Mouse (Mus musculus) heart, postnatal 36 days (tissue): ENCODE measurements at regions not wholly inside any gene's neighbourhood (a gene's known extent, or its start where the extent isn't known, plus 50 kb on each side); places are given as distances from the start of the nearest gene placed in this dataset.
"Not testable (repeated sequence)": the region's sequence is repeated elsewhere in the genome, so short reads cannot be mapped to it uniquely, and the experiment has no call there.

ENCODE experiments used
- DNase-seq, 2 experiments: peaks; one replicate each; pipeline ENCODE4 v3.0.0; 2021 to 2022
- intact Hi-C: fragments of 180-260 bp; cut with DNase I; formaldehyde crosslinking; loops from one replicate; pipeline ENCODE4 v1.15.1; 2025

DNA sequence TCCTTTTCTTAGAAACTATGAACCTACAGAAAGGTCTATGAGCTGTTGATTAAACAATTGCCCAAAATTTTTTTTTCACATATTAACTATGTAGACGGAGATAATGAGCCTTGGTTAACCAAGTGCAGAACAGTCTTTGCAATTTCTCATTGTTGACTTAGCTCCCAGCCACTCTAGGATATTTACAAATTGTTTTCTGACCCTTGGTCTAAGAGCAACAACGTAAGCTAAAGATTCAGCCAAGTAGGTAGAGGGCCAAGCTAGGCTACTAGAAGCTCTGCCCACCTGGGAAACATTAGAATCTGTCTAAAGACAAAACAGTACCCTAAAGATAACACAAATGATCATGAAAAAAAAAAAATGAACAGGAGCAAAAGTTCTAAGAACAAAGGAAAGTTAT, 67.5 kb upstream of the Map9 start:
- DNase-seq, result no peak
- intact Hi-C loops, result no loop called here

DNA sequence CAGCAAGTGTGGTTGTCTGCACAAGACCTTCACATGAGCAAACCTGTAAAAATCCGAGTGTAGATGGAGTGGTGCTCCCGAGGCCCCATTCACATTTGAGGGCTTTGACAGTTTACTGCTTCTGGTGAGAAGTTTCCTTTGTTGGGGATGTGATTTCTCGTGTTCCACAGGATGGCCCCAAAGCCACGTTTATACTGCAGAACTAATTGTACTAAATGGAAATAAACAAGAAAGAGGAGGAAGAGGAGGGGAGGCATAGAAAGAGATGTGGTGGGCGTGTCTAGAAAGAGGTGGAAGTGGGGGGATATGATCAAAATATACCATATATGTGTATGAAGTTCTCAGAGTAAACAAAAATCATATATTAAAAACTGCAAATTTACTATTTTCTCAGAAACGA, 68.8 kb upstream of the Map9 start:
- no peak for DNase-seq
- intact Hi-C loops, result no loop called here

DNA sequence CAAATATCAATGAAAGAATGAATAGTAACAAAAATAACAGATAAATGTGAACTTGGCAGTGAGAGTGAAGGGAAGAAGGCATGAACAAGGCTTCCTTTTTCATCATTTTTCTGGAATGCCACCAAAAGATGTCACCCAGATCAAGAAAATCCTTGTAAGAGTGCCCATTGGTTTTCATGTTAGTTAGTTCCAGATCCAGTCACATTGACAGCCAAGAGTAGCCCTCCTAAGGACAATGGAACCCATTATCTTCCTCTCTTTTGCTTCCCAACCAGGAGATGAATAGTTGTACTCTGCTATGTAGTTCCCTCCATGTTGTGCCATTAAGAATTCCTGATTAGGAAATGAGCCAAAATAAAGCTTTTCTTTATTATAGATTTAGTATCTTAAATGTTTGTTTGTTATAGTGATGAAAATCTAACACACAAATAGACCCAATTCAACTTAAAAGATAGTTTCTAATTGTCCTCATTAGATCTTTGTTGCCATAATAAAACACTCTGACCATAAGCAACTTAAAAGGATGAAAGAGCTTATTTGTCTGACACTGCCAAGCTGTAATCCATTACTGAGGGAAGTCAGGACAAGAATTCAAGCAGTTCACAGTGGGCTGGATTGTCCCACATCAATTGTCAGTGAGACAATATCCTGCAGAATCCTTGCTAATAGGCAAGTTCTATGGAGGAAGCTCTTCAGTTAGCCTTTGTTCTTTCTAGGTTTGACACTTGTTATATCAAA, 80.7 kb upstream of the Map9 start:
- intact Hi-C loops, result no loop called here
- no peak for DNase-seq

DNA sequence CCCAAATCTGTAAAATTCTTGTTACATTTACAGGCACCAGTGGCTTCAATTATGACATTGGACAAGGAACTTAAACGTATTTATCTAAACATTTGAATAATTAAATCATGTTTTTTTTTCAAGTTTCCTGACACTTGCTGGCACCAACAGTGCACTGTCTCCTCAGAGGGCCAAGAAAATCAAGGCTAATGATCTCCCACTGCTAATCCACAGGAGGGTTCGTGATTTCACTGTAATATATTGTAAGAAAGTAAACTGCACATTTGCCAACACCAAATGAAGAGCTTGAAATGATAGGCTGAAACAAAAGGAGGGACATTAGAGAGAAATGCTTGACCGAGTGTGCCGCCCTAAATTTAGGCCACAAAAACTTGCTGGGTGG, 82.0 kb upstream of the Map9 start:
- intact Hi-C loops, result no loop called here
- no peak for DNase-seq

DNA sequence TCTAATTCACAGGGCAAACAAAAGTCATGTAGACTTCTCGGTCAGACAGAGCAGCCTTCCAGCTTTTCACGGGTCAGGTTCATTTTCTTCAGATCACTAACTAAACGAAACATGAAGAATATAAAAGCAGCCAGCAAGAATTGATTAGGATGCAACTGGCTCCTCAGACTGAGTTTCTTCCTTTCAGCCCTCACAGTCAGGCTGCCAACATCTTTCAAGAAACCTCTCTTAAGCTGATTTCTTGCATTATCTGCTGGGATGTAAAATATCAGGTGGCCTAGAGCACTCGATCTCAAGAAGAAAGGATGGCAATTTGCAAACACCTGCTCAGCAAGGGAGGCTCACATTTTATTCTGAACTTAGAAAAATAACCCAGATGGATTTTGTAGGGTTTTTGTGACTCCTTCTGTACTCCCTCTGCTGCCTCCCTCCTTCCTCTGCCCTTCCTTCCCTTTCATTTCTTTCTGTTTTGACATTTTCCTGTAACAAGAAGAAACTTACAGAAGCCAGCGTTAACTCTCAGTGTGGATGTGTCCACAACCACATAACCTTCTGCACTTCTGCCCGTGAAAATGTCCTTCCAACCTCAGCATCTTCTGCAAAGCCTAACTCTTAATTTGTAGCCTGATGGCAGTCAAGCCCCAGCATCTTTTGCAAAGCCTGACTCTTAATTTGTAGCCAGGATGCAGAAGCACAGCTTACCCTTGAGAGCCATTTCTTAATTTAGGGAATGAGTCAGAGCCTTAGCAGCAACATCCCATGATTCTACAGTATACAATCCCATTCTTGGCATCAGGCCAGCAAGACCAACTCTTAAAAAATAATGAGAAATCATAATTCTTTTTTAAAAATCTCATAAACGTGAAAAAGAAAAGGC, 82.7 kb upstream of the Map9 start:
- DNase-seq, result peak; percentile 14 to 15
- intact Hi-C loops, result no loop called here

DNA sequence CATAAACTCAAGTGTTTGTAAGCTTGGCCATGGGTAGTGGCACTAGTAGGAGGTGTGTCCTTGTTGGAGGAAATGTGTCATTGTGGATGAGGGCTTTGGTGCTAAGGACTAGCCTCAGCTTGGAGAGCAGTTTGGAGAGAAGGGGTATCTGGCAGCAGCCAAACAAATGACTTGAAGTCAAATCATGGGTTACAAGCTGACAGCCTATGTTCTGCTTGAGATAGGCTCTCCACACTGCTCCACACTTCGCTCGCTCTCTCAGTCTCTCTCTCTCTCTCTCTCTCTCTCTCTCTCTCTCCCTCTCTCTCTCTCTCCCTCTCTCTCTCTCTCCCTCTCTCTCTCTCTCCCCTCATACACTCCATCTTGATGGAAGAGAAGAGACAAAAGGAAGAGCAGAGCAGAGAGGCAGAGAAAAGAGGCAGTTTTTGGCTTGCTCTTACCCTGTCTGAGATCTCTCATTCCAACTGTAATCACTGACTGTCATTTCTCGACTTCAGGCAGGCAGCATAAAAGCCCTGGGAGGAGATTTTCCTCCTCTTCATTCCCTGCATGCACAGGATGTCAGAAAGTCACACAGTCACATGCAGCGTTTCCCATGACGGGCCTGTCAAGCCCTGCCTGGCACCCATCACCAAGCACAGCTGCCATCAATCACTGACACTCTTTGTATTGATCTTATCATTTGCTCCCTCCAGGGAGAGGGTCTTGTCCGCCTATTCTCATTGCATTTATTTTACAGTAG, 83.5 kb upstream of the Map9 start:
- no peak for DNase-seq
- intact Hi-C loops, result no loop called here

DNA sequence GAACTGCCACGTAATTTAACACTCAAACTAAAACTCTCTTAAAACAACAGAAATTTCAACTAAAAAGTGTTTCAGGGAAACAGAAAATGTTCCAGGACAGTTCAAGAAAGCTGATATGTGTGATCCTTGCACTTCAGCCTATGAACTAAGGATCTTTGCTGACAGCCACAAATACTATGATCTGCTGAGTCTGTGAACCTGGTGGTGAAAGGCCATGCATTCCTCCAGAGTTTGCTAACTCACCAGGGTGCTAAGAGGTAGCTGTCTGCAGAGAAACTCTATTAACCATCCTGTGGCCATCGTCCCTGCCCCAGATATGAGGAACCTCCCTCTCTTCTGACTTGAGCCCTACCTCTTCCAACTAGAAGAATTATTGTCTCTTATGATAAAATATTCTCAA, 84.3 kb upstream of the Map9 start:
- intact Hi-C loops, DNase-seq: not testable (repeated sequence)

DNA sequence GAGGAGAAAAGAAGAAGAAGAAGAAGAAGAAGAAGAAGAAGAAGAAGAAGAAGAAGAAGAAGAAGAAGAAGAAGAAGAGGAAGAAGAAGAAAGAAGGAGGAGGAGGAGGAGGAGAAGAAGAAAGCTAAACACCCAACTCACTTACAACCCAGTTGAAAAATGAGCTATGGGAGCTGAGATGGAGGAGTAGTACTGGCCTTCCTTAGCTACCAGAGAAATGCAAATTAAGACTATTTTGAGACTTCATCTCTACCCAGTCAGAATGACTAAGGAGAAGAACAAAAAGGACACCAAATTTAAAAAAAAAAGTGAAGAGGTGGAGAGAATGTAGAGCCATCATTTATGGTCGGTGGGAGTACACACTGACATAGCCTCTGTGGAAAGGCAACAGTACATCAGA, 85.9 kb upstream of the Map9 start:
- intact Hi-C loops, result no loop called here
- DNase-seq, result no peak

DNA sequence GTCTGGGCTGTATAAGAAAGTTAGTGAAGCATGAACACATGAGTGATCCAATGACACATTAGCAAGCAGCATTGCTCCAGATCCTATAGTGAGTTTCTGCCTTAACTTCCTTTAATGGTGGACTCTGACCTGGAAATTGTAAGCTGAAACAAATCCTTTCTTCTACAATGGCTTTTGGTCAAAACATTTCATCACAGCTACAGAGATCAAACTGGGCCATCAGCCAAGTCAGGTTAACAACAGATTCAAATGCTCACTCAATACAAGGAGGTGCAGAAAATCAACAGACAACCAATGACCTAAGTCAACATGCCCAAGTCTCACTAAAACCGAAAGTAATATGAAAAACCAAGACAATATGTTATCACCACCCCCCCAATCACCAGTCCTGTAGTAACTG, 91.9 kb upstream of the Map9 start:
- intact Hi-C loops, result no loop called here
- no peak for DNase-seq

DNA sequence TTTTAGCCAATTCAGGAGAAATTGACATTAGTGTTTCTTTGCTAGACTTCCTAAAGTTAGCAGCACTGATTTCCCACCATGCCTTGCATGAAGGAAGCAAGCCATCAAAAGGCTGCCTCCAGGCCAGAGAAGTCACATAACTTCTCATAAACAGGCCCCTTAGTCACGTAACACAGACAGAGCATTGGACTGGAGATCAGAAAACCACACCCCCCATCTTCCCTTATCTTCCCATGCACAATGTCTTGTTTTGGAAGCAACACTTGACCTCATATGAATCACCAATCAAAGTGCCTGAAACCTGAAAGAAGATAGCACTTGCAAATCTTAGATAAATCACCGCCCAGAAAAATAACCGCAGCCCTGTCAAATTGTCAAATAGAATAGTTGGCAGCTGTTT, 95.9 kb upstream of the Map9 start:
- no peak for DNase-seq
- intact Hi-C loops, result no loop called here

DNA sequence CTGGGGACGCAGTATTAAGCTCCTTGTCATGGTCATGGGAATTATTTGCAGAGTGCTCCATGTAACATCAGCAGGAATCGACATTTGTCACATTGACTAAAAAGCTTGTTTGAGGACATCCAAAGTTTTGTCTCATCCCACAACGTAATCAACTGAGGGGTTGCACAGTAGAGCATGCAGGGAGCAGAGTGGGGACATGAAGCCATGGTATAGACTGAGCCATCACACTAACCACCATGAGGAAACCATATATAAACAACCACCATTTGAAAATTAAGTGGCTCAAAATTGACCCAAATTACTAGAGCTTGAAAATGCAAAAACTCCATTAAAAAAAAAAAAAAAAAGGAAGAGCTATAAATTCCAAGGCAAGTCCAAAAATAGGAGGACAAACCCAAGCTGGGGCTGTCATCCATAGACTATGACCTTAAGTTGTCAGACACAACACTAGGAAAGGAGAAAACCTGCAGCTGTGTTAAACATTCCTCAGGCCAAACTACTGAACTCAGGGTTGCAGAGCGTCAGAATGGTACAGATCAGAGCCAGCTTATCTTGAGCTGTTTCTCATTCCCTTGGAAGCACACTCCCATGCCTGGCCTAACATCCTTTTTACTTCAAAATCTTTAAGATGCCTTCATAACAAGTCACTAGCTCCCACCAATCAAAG, 97.7 kb upstream of the Map9 start:
- intact Hi-C loops, result no loop called here
- DNase-seq, result no peak

DNA sequence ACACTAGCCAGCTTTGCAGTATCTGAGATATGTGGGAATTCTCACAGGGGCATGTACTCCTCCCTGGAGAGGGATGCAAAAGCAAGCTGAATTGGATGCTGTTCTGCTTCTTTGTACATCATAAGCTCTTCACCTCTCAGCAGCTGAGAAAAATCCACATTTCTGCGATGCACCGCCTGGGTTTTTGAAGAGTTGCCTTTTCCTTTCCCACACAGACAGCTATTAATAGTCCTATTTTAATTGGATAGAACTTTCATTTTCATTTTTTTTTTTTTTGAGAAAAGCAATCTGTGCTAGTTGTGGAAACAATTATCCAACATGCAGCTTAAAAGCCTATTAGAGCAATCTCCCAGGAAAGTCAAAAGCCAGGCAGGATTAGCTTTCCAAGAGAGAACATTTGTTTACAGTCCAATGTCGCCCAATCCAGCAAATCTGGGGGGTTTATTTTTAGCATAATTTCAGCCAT, 105.2 kb upstream of the Gucy1a1 start:
- peak; percentile 14 to 34 for DNase-seq
- intact Hi-C loops, result no loop called here

DNA sequence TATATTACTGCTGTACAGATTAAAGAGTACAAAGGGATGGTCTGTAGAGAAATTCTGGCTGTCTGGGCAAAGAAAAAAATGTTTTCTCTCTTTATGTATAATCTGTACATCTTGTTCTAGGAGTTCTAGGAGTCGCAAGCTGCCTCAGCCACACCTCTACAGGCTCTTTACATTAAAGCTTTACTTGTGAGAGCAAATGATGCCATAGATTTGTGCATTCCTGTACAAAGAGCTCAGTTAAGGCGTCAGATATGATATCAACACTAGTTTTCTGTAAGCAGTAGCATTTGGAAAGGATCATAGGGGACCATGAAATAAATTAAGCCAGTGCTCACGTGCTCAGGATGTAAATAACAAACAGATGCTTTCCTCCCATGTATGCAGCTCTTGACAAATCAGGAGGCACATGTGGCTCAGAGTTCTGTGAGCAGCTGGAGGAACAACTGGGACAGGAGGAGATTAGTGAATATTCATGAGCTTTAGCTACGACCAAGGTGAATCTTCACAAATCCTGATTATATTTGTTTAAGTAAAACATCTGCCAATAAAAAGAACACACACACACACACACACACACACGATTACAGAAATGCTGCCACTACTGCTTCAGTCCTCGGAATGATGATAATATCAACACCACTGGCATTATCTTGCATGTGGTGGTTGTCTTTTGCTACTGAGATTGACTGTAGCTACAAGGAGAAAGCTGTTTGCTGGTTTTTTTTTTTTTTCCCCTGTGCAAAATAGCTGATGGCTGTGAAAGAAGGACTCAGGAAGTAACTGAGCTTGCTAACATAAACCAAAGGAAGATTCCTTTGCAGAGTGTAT, 104.6 kb upstream of the Gucy1a1 start:
- no peak for DNase-seq
- intact Hi-C loops, result no loop called here

DNA sequence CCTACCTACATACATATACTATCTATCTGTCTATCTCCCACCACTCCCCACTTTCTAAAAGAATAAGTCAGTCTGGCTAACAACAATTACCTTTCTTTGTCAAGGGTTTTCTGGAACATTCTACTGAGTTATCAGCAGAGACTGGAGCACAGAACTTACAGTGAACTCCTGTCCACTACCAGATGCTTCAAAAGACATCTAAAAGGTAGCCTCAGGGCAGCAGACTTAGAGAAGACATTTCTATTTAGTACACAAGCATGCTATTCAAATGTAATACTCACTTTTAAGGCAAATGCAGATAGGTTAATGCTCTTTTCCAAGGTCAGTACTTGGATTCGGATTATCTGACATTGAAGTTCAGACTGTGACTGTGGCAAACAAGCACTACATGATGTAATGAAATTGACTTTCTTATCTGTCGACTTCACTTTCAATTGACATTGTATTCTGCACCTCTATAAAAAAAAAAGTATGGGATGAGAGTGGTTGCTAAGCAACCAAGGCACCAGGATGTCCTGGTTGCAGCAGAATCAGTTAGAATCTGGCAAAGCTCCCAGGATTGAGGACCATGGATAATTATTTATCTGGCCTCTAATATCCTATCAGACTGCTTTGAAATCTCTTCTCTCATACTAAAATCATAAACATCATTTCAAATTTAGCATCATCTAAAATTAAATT, 90.9 kb upstream of the Gucy1a1 start:
- intact Hi-C loops, result no loop called here
- DNase-seq, result no peak

DNA sequence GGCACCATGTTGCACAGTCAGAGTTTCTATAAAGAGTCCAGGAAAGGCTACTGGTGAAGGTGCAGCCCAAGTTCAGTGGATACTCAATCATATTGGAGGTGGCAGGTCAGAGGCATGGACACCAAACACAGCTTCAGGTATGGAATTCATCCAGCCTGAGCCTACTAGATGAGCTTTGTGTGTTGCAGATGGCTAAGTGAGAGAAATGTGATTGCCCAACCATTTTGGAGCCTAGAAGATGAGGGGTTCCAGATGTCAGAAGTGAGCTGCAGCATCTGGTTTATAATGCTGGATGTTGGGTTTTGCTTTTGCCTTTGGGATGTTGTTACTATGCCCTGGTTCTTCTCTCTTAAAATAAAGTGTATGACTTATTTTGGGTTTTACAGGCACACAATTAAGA, 88.7 kb upstream of the Gucy1a1 start:
- intact Hi-C loops, result no loop called here
- peak; percentile 6 to 44 for DNase-seq

DNA sequence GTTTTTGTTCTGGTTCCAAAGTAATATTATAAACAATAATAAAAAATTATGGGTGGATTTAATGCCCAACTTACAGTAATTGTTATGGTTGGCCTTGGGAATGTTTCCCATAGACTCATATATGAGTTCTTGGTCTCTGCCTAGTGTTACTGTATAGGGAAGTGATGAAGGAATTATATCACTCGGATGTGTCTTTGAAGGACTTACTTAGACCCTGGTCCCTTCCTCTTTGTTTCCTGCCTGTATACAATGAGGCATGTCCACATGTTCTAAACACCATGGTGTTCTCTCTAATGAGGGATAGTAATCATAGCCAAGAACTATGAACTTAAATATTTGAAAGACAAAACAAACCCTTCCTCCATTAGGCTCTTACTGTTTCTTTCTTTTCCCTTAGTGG, 77.8 kb upstream of the Gucy1a1 start:
- intact Hi-C loops, result no loop called here
- no peak for DNase-seq

DNA sequence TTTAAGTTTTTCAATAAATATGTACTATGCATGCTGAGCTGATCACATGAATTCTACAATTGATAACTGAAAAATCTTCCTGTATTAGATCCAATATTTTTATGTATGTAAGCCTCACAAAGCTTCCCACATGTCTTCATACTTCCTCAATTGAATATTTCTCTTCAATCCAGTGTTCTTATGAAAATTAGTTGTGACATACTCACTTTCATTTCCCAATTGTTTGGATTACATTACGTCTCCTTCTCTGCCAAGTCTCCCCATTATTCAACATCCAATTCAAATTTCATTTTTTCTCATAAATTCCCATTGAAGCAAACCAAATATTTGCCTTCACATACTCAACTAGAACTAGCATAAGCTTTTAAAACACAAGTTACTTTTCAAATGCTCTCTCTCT, 76.3 kb upstream of the Gucy1a1 start:
- intact Hi-C loops, result no loop called here
- no peak for DNase-seq

DNA sequence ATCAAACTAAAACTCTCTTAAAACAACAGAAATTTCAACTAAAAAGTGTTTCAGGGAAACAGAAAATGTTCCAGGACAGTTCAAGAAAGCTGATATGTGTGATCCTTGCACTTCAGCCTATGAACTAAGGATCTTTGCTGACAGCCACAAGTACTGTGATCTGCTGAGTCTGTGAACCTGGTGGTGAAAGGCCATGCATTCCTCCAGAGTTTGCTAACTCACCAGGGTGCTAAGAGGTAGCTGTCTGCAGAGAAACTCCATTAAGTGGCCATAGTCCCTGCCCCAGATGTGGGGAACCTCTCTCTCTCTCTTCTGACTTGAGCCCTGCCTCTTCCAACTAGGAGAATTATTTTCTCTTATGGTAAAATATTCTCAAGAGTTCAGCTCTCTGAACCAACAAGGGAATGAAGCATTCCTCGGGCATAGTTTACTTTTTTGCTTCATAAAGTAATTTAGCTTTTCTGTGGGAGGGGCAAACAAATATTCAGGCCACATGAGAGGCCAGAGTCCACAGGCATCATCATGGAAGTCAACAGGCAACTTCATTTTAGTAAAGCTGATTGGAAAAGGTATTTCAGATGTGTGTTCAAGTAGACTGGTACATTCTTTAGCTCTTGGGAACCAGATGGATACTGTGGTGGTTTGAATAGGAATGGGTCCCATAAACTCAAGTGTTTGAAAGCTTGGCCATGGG, 73.8 kb upstream of the Gucy1a1 start:
- intact Hi-C loops, DNase-seq: not testable (repeated sequence)
